Mouse (Mus musculus): ENCODE measurements around the gene Dars2.
A peak's percentile ranks its signal among the peaks of the same experiment; 100 is the strongest.
"Not testable (repeated sequence)": the region's sequence is repeated elsewhere in the genome, so short reads cannot be mapped to it uniquely, and the experiment has no call there.

Gene Dars2

DNA sequence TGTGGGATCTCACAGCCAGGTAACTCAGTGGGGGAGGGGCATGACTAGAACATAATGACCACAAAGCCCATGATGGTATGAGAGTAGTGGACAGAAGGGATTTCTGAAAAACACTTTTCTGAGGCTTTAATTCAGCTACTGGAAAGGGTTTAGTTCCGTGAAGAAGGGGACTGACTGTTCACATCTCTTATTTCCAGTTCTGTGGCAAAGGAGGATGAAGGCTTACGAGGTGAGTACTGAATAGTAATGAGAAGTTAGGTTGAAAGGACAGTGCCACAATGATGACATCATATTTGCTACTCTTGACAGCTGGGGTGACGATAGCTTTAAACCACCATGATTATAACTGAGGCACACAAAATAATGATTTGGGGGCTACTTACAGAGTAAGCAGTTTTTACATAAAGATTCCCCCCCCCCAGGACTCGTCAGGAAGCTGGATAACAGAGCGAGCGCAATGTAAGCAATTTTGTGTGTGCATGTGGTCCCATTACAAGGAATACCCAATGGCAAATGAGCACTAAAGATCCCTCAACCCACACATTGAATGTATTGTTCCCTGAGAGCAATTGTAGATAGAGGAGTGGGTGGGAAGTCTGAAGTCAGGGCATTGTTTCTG is 34.6 kb downstream of the Dars2 start:
- no peak for DNase-seq (ENCODE audit: low read depth, low spot score)

- DNase-seq (ENCODE audit: low read depth, low spot score): peak; percentile 11
Observed at GRCm38 (mm10) chr1:161035281-161035785, 35.1 kb downstream of the Dars2 start.

- peak; percentile 99 for DNase-seq (ENCODE audit: low read depth, low spot score)
Observed at GRCm38 (mm10) chr1:161034435-161035280, 35.8 kb downstream of the Dars2 start, which contains the start of gene Zbtb37. Gene Zbtb37, minus strand, starts transcription at chr1:161034849.

- no peak for DNase-seq (ENCODE audit: low read depth, low spot score)
Observed at GRCm38 (mm10) chr1:161033856-161034434, 36.5 kb downstream of the Dars2 start.

DNA sequence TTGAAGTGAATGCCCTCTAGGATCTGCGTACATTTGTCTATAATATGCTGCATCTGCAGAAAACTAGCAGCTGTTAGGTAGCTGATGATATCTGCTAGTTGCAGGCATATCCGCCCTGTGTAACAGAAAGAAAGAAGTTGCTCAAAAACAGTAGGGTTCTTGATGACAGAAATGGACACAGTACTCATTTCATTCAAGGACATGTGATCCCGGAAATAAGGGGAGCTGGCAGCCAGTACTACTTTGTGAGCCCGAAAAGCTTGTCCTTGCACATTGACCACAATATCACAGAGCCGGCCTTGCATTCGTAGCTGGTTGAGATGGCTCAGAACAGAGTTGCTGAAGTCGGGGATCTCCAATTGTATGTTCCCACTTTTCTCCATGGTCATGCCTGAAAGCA is 38.1 kb downstream of the Dars2 start:
- DNase-seq (ENCODE audit: low read depth, low spot score): no peak

- DNase-seq (ENCODE audit: low read depth, low spot score): no peak
Observed at GRCm38 (mm10) chr1:161031881-161032280, 38.6 kb downstream of the Dars2 start.

GRCm38 (mm10) chr1:161030058-161030457 is 40.4 kb downstream of the Dars2 start:
- DNase-seq (ENCODE audit: low read depth, low spot score): no peak

DNA sequence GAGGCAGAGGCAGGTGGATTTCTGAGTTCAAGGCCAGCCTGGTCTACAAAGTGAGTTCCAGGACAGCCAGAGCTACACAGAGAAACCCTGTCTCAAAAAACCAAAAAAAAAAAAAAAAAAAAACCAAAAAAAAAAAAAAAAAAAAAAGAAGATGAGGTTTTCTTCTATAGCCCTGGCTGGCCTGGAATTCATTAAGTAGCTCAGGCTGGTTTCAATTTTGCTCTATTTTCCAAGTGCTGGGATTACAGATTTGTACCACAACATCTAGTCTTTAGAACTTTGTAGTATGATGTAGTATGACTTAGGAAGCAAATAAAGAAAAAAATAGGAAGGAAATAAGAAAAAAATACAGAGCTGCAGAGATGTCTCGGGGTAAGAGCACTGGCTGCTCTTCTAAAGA is 42.0 kb downstream of the Dars2 start:
- DNase-seq (ENCODE audit: low read depth, low spot score): not testable (repeated sequence)

DNA sequence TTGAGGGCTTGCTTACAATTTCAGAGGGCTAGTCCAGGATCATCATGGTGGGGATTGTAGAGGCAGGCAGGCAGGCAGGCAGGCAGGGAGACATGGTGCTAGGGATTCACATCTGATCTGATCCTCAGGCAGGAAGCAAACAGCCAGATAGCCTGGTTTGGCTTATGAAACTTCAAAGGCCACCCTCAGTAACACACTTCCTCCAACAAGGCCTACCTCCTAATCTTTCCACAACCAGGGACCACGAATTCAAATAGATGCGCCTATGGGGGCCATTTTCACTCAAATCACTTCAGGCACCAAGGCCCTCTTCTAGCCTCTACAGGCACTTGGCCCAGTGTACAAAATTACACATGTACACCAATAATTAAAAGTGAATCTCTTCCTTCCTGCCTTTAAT is 43.3 kb downstream of the Dars2 start:
- DNase-seq (ENCODE audit: low read depth, low spot score): no peak

DNA sequence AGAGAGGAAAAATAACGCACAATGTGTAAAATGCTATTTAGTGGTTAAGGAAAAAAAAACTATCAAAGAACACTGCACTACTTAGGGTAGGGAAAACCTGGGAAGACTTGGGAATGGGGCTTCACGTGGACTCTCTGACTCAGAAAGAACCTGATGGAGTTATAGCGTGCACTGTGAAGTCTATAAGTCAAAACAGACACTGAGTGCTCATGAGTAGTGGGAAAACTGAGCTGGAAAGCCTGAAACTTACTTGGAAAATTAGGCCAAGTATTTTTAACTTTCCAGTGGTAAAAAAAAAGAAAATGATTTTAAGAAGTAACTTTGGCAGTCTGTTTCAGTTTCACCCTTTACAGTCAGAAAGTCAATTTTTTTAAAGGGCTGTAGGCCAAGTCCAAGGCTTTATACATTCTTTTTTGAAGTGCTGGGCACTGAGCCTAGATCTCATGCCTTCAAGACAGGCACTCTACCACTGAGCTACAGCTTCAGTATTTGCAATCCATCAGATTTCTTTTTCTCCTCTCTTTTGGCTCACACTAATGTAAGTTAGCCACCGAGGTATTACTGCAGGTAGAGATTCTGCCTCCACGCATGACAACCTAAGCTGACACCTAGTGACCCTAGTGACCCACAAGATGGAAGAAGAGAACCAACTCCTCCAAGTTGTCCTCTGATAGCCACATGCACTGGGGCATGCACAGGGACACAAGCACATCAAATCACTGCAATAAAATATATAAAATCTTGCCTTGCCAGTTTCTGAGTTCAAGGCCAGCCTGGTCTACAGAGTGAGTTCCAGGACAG is 44.8 kb downstream of the Dars2 start:
- DNase-seq (ENCODE audit: low read depth, low spot score): no peak

GRCm38 (mm10) chr1:161020051-161020450 is 50.4 kb downstream of the Dars2 start:
- DNase-seq (ENCODE audit: low read depth, low spot score): no peak

DNA sequence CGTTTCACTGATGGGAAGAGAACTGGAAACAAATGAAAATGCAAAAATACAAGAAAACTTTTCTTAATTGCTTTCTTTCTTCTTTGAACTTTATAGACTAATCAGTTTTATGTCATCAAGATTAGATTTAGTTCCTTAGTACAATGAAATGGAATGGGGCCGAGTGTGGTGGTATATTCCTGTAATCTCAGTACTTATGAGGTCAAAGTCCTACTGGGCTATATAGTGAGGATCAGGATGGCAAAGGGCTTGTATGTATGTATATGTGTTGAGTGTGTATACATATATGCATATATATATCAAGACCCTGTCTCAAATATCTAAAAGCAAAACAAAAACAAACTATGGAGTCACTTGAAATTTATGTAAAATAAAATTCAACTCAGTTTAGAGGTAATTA is 54.1 kb downstream of the Dars2 start:
- no peak for DNase-seq (ENCODE audit: low read depth, low spot score)

DNA sequence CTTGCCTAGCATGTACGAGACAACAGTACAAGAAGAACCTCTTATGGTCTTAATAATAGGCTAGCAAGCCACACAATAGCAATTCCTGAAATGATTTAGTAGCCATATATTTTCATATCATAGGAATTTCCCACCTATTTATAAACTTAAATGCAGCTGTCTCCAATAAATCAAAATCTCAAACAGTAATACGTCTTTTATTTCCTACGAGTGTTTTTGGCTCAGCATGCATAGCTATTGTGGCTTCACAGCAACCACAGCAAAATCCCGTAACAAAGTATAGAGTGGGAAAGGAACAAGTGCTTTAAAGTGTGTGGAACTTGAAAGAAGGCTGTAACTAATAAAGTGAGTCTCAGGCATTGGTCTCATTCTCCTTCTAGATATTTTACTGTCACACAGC is 60.0 kb downstream of the Dars2 start:
- no peak for DNase-seq (ENCODE audit: low read depth, low spot score)

DNA sequence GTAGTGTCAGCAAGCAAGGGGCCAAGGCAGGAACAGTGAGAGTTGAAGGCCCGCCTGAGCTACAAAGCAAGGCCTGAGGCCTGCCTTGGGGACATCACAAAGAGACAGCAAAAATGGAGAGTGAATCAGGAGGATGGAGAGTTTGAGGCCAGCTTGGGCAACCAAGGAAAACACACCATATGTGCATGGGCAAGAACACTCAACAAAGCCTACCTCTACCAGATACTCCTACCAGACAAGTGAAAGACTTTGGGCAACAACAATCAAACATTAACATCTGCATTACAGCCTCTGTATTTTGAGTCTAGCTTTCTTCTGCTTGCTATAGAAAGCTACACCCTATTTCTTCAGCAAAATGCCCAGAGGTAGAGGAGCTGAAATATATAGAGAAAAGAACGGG is 62.4 kb downstream of the Dars2 start:
- no peak for DNase-seq (ENCODE audit: low read depth, low spot score)

DNA sequence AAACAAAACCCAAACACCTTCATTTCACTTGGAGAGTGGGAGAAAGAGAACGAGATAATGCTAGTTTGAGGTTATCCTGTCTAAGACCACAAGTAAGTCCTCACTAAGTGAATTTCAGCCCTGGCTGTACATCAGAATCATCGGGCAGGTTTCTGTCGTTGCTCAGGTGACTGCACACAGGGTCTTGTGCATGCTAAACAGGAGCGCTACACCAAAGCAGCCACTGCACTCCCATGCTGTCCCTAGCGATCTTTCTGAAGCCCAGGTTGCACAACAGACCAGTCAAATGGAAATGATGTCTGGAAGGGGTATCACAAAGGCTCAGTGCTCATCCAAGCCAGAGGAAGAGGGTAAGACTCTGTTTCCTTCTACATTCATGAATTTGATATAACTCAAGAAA is 64.0 kb downstream of the Dars2 start:
- no peak for DNase-seq (ENCODE audit: low read depth, low spot score)

GRCm38 (mm10) chr1:161005526-161005925 is 64.9 kb downstream of the Dars2 start:
- DNase-seq (ENCODE audit: low read depth, low spot score): no peak

GRCm38 (mm10) chr1:161004942-161005341 is 65.5 kb downstream of the Dars2 start:
- DNase-seq (ENCODE audit: low read depth, low spot score): no peak

GRCm38 (mm10) chr1:160993851-160994250 is 76.6 kb downstream of the Dars2 start:
- no peak for DNase-seq (ENCODE audit: low read depth, low spot score)
